Mouse (Mus musculus) liver, adult (tissue): ENCODE data around the gene Gdf7.

ENCODE experiments used
- GATA4 ChIP-seq: IDR thresholded peaks from 2 replicates; pipeline ENCODE4 v1.6.1; 2014; ENCODE audit warnings: mild to moderate bottlenecking, low read length; ENCODE audit not compliant: insufficient replicate concordance

The Gdf7 gene

GRCm38 (mm10) chr12:8301841-8302431, at the start of gene Gdf7:
Gene Gdf7 (minus strand): TSS chr12:8301954.
- TF ChIP-seq GATA4: no peak

GRCm38 (mm10) chr12:8351025-8351903, 49.5 kb upstream of the Gdf7 start:
- TF ChIP-seq GATA4: peak; percentile 84

- TF ChIP-seq GATA4: no peak
Observed at GRCm38 (mm10) chr12:8348733-8349513, 47.2 kb upstream of the Gdf7 start.

GRCm38 (mm10) chr12:8347746-8348462, 46.1 kb upstream of the Gdf7 start:
- TF ChIP-seq GATA4: no peak

GRCm38 (mm10) chr12:8345539-8345938, 43.8 kb upstream of the Gdf7 start:
- no peak for TF ChIP-seq GATA4

- TF ChIP-seq GATA4: peak; percentile 39; the same call in 1 of the 2 replicates
Observed at GRCm38 (mm10) chr12:8344897-8345296, 43.1 kb upstream of the Gdf7 start.

- TF ChIP-seq GATA4: no peak
Observed at GRCm38 (mm10) chr12:8343381-8343780, 41.6 kb upstream of the Gdf7 start.

- TF ChIP-seq GATA4: no peak
Observed at GRCm38 (mm10) chr12:8341008-8341407, 39.3 kb upstream of the Gdf7 start.

- TF ChIP-seq GATA4: no peak
Observed at GRCm38 (mm10) chr12:8339591-8340319, 38.0 kb upstream of the Gdf7 start.

- no peak for TF ChIP-seq GATA4
Observed at GRCm38 (mm10) chr12:8338918-8339317, 37.2 kb upstream of the Gdf7 start.

GRCm38 (mm10) chr12:8338491-8338890, 36.7 kb upstream of the Gdf7 start:
- no peak for TF ChIP-seq GATA4

- no peak for TF ChIP-seq GATA4
Observed at GRCm38 (mm10) chr12:8337286-8338060, 35.7 kb upstream of the Gdf7 start.

- TF ChIP-seq GATA4: no peak
Observed at GRCm38 (mm10) chr12:8336601-8337285, 35.0 kb upstream of the Gdf7 start.
